Mouse (Mus musculus) adrenal gland, adult 18-20 months (tissue): ENCODE data around the gene Pomp. TPM values are rescaled to one million over a fixed set of nuclear protein-coding genes. Genes with fewer than 3 reads are reported as not detected.

ENCODE experiments used
- DNase-seq, 2 experiments: peaks; one replicate each; pipeline ENCODE4 v3.0.0; 2021 to 2022; ENCODE audit warnings: low spot score in 2 of 2
- total RNA-seq, 2 experiments: library from RNA; stranded (reverse); gene quantifications; 1 replicate in 1 of 2; 2 replicates in 1 of 2; pipeline ENCODE4 v1.2.3; 2021

Pomp gene
- total RNA-seq, 2 experiments from 2014 or later: 159 to 222 TPM

GRCm38 (mm10) chr5:147848164-147848863, 11.9 kb upstream of the Pomp start:
- peak; percentile 57 to 66 for DNase-seq

GRCm38 (mm10) chr5:147850194-147850593, 10.1 kb upstream of the Pomp start:
- no peak for DNase-seq

GRCm38 (mm10) chr5:147860076-147860448, 199 bp upstream of the Pomp start:
- no peak for DNase-seq

- DNase-seq: no peak
Observed at GRCm38 (mm10) chr5:147868674-147869073, 8.4 kb downstream of the Pomp start.

GRCm38 (mm10) chr5:147869568-147869967, 9.3 kb downstream of the Pomp start:
- no peak for DNase-seq

GRCm38 (mm10) chr5:147870296-147870695, 10.0 kb downstream of the Pomp start:
- no peak for DNase-seq

- DNase-seq: no peak
Observed at GRCm38 (mm10) chr5:147871091-147871820, 11.0 kb downstream of the Pomp start.

GRCm38 (mm10) chr5:147874491-147875065, 14.3 kb downstream of the Pomp start:
- no peak for DNase-seq

- DNase-seq: no peak
Observed at GRCm38 (mm10) chr5:147875210-147875609, 14.9 kb downstream of the Pomp start.

GRCm38 (mm10) chr5:147877520-147877919, 17.3 kb downstream of the Pomp start:
- no peak for DNase-seq

GRCm38 (mm10) chr5:147879971-147880682, 19.9 kb downstream of the Pomp start:
- DNase-seq: no peak

GRCm38 (mm10) chr5:147883581-147883980, 23.3 kb downstream of the Pomp start:
- DNase-seq: no peak

GRCm38 (mm10) chr5:147888313-147889297, 28.3 kb downstream of the Pomp start:
- DNase-seq: no peak

- no peak for DNase-seq
Observed at GRCm38 (mm10) chr5:147892735-147893134, 32.5 kb downstream of the Pomp start.

- DNase-seq: no peak
Observed at GRCm38 (mm10) chr5:147893143-147893542, 32.9 kb downstream of the Pomp start.

- DNase-seq: no peak
Observed at GRCm38 (mm10) chr5:147893766-147894454, 33.6 kb downstream of the Pomp start.

GRCm38 (mm10) chr5:147894455-147895076, 34.3 kb downstream of the Pomp start, which contains the start of gene Slc46a3:
Gene Slc46a3, minus strand, starts transcription at chr5:147894815.
- DNase-seq: peak; percentile 94 to 97

- DNase-seq: no peak
Observed at GRCm38 (mm10) chr5:147895436-147896198, 35.4 kb downstream of the Pomp start.
